Mouse (Mus musculus) liver, adult 10 weeks (tissue): Measurements from ENCODE around the gene Agbl1. TPM values are rescaled to one million over a fixed set of nuclear protein-coding genes. Genes with fewer than 3 reads are reported as not detected.

ENCODE experiments used
- polyA plus RNA-seq: library from polyadenylated mRNA; stranded (reverse); fragments of 350-450 nt; fragmentation: Illumina TruSeq; extraction: RNeasy Lipid Tissue Mini Kit (QIAGEN cat#74804); gene quantifications from one replicate; pipeline ENCODE4 v1.2.3, GENCODE M21; 2014; ENCODE audit warnings: low read depth, low replicate concordance

The Agbl1 gene
- not detected for polyA plus RNA-seq

GRCm38 (mm10) chr7:76229311-76229937, at the start of gene Agbl1:
Agbl1 (plus strand) TSS chr7:76229887.

